Mouse (Mus musculus): Measurements from ENCODE around the gene Fgf22.

DNA sequence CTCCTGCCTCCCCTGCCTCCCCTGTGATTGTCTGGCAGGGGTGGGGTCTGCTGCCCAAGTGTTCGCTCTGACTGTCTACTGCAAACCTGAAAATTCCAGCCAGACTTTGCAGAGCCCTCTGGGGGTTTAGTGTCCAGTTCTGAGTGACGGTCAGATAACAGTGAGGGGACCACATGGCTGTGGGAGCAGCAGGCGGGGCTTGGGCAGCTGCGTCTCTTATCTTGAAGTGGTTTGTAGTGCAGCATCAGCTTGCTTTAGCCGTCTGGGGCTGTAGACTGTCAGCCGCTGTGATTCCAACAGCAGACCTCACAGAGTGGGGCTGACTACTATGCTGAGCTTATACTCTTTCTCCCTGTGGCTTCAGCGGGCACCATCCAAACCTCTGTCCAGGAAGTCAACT lies 45.6 kb upstream of the Fgf22 start:
- no peak for TF ChIP-seq CTCF (IDR thresholded peaks at IDR 0.05; ENCODE audit: low read depth, low read length)
- no peak for TF ChIP-seq GATA1 (IDR thresholded peaks at IDR 0.05; ENCODE audit: borderline replicate concordance, low read length)
